Mouse (Mus musculus): ENCODE data around the gene Zfhx3.

The Zfhx3 gene

DNA sequence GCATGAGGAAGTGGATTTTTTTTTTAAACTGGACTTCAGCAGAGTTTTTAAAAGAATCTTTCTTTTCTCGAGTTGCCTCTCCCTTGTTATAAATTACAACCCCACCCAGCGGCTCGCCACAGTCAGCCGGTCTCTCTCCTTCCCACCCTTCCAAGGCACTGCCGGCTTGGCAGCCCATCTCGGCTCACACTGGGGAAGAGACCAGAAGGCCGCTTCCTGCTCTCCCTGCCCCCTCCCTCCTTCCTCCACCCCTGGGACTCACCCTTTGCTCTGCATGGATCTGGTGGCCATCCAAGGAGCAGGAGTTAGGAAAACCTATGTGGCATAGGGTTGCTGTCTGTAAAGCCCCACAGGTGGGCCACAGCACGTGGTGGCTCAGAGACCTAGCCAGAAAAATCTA, 705.1 kb downstream of the Zfhx3 start:
- in situ Hi-C loops (cut with MseI, MboI), result no loop called here

DNA sequence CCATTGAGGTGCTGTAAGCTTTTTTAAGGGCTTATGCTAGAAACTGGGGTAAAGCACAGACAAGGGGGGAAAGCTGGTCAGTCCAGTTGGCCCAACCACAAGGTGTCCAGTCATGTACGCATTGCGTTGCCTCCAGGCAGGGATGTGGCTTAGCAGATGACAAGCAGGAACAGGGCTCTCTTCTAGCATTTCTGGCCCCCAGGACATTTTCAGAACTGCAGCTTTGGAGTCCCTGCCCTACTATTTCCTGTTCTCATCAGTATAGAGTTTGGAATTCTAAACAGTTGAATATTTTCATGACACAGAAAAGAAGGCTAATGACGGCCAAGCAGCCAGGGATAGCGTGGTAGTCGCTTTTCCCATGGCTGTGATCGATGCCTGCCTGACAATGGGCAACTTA, 706.5 kb downstream of the Zfhx3 start:
- in situ Hi-C loops (cut with MseI, MboI), result no loop called here

DNA sequence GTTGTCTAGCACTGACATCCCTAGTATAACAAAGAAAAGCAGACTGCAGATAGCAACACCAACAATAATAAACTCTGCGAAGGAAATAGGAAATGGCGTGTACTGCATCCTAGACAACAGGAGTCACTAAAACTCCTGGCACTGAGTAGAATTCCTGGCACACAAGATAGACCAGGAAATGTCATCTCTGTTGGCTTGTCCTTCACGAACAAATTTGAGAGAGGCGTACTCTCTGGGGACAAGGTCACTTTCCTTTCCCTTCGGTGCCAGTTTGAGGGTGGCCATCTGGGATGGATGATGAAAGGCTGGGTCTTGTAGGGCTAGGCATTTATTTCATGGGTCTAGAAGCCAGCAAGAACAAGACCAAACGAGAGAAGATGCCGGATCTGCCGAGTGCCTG, 708.4 kb downstream of the Zfhx3 start:
- in situ Hi-C loops (cut with MseI, MboI), result no loop called here

DNA sequence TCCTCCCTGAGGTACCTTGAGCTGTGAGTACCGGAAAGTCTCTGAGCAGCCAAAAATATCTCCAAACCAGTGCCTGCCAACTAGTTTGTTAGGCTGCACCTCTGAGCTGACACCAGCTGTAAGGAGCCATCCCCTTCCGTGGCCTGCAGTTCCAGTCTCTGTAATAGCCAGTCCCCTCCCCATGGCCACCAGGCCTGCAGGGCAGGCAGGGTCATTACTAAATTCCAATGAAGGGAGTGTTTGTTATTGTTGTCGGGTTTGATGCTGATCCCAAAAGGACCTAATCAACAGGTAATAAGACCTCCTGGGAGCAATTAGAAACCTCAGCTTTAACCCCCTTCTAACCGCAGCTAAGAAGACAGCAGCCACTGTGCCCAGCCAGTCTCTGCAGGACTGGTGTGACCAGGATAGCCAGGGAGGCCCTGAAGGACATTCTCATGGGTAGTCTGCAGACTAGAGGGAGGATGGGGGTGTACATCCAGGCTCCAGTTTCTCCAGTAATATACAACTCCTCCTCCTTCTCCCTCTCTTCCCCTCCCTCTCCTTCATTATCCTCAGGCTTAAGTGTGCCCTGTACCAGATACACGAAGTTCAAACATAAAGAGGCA, 719.1 kb downstream of the Zfhx3 start:
- in situ Hi-C loops (cut with MseI, MboI), result no loop called here

DNA sequence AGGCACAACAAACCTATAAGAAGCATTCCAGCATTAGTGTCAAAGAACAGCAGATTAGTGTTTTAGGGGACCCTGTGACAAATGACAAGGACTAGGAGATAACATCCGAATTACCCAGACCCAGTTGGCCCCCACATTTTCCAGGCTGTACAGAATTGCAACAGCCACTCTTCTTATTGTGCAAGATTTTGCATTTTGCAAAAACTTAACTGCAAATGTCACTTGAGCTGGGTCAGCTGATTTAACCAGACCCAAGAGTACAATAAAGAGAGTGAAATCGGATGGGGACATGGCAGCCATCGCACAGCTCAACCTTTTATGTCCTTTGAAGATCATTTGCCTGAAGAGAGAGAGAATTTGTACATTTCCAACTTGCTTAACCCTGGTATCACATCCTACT, 720.3 kb downstream of the Zfhx3 start:
- in situ Hi-C loops (cut with MseI, MboI), result no loop called here

DNA sequence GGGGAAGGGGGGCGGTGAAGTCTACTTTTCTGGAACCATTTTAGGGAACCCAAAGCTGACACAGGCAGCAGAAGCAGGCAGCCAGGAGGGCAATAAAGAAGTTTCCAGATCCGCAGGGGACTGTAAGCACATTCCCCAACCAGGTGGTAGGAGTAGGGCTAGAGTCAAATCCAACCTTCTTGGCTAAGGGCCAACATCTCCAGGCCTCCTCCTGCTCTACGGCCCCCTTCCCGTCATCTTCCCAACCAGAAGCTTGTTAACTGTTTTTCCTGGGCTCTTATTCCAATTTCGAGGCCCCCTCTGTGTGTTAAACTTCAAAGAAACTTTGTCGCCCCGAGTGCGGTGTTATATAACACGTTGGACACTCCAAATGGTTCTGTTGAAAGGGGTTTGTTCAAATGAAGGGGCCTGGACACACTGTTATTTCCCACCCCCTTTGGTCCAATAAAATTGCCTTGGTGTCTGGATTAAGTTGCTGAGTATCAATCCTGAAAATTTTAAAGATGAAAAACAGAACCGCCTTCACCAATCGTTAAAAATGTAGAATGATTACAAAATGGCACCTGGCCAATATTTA, 729.6 kb downstream of the Zfhx3 start:
- in situ Hi-C loops (cut with MseI, MboI), result no loop called here

DNA sequence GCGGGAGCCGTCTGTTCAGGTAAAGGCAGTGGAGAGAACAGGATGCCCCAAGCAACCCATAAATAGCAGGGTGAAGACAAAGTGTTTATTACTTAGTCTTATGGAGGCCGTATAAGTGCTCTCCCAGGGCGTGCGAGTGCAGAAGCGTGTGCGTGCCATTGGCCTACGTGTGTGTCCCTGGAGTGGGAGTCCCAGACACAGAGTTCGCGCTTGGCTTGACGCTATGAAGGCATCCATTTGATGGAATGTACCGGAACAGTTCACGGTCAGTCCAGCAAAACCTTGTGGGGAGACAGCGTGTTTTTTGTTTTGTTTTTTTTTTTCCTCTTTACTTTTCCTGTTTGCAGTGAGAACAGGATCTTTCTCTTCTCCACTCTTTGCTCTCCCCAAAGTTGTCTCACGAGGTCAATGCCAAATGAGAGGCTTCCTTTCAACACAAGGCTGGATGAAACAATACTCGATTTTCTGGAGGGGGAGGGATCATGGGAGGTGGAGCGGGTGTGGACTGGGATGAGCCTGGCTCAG, 732.6 kb downstream of the Zfhx3 start:
- in situ Hi-C loops (cut with MseI, MboI), result no loop called here

DNA sequence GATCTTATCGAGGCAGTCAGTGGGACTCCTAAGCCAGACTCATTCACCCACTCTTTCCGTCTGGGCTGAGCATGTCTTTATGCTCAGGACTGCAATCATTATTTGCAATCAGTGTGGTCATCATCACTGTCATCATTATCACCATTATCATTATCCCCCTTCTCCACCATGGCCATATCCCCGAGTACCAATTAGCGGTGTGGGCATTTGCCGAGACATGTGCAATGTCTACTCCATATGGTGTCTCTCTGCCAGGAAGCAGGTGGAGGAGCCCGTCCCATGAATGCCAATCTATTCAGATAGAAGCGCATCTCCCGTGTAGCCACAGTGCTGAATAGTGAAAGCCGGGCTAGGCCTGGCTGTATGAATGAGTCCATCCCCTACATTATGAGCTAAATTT, 747.2 kb downstream of the Zfhx3 start:
- in situ Hi-C loops (cut with MseI, MboI), result no loop called here

DNA sequence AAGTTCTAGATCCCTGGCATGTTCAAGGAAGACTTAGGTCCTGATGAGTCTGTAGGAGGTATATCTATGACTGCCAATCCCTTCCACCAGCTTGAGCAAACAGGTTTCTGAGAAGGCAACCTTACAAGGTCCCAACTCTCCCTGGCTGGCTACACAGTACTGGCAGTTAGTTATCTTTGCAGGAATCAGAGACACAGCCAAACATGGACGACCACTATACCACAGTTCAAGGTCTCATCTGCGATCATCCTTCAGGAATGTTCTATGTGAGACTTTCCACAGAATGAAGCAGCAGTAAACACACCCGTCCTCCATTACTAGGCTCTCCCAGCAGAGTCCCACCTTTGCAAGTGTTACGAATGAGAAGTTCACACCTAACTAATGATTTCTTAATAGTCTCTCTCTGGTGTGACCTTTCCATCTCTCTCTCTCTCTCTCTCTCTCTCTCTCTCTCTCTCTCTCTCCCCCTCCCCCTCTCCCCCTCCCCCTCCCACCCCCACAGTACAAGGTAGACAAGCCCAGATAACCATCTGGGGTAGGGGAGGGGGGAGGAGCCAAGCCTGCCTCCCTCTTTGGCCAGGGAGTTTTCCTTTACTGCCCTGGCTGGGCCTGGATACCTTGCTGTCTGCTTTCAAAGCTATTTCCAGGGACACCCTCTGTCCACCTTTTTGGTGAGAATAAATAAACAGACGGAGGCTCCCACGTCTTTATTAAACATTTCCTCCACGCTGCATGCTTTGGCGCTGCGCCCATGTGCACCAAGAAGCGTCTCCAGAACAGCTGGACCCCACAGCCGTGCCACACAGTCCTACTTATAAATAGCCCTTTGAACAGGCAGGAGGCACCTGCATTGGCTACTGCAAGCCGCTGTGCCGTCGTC, 748.4 kb downstream of the Zfhx3 start:
- in situ Hi-C loops (cut with MseI, MboI), result no loop called here

DNA sequence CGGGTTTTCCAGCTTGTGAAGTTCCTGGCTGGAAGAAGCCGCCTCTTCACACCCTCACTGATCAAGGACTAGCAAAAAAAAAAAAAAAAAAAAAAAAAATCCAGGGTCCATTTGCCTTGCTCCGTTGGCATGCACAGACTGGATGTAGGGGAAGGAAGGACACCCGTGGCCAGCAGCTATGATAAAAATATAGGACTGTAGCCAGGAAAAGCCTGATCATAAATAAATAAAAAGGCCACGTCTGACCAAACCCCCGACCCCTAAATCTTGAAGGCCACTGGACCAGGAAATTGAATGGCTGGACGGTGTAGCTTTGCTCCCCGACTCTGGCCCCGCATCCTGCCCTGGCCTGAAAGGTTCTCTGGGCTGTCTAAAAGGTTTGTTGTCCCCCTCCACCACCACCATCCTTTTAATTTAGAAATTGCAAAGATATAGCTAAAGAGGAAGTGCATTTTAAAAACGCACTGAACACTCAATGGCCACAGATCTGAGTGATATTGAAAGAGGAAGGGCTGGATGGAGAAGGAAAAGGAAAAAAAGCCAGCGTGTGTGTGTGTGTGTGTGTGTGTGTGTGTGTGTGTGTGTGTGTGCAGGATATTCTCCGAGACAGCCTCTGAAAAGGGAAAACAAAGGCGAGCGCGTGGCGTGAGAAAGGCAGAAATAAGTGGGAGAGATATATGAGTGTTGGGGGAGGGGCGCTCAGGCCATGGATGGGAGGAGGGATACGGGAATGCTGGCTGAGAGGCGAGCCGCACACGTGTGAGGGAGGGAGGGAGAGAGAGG, 749.2 kb downstream of the Zfhx3 start:
- in situ Hi-C loops (cut with MseI, MboI), result no loop called here

DNA sequence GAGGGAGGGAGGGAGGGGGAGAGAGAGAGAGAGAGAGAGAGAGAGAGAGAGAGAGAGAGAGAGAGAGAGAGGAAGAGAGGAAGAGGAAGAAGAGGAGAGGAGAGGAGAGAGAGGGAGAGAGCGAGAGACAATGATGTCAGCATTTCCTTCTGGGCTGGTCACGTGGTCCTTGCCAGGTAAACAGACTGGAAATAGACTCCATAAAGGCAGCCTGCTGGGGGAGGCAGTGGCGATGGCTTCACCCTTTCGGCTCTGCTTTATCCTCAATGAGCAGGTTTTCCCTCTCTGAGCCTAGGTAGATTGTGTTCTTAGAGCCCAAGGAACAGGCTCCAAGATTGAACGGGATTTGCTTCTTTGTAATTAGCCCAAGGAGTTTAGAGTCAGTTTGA, 749.8 kb downstream of the Zfhx3 start:
- in situ Hi-C loops (cut with MseI, MboI), result no loop called here

DNA sequence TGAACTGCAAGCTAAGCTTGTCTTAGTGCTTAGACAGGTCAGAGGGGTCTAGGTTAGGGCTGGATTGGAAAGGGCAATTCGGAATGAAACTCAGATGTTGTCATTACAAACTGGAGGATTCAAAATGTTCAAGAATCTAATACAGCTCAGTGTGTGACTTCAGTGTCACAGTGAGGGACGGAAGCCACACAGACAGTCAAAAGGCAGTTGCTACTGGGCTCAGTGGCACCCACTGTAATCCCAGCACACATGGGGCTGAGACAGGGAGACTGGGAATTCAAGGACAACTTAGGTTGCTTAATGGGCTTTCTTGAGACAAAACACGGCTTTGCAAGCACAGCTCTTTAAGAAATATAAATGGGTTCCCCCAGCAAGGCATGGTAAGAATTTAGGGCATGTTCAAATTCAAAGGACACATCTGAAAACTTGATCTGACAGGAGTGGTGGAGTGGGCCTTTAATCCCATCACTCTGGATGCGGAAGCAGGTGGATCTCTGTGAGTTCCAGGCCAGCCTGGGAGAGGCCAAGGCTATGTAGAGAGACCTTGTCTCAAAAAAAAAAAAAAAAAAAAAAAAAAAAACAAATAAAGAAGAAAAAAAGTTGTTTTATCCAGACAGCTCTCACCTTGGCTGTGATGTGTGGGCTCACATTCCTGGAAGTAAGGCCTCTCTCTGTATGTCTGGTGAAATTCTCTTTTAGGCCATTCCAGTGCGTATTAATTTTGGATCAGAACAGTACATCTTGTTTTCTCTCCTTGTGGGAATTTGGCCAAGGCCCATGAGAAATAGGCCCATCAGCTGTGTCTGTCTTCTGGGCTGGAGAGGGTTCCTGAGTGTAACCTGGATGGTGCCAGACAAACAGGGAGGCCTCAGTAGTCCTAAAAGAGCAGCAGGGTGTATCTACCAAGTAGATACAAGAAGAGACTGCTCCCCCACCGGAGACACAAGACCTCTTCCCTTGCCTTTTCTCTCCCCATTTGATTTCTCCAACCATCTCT, 750.5 kb downstream of the Zfhx3 start:
- in situ Hi-C loops (cut with MseI, MboI), result no loop called here

DNA sequence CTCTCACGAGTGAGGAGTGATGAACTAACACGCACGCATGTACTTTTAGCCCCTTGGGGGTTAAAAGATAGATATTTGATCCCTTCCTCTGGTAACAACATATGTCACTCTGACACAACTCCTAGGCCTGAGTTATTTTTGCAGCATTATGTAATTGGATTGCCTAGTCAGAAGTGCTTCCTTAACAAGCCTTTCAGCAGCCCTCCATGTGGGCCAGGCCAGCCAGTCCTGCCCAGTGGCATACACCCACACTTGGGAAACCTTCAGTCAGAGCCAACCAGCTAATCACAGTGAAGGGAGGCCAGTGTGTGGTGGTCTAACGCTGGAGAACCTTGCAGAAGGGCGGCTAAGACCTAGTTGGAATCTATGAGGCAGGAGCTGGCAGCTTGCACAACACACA, 751.4 kb downstream of the Zfhx3 start:
- in situ Hi-C loops (cut with MseI, MboI), result no loop called here

DNA sequence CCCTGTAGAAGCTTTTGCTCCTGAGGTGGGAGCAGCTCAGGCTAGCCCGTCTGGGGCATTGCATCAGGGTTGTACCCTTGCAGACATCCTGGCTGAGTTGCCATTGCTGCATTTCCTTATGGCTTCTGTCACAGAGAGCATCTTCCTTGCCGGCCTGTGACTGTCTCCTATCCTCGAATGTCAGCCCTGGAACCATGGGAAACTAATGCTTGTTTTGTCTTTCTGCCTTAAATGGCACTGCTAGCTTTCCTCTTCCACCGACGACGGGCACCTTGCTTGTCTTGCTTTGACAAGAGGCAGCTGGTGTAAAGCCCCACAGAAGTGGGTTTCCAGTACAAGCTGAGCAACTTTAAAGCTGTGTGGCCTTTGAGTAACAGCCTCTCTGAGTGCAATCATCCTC, 752.1 kb downstream of the Zfhx3 start:
- in situ Hi-C loops (cut with MseI, MboI), result no loop called here

DNA sequence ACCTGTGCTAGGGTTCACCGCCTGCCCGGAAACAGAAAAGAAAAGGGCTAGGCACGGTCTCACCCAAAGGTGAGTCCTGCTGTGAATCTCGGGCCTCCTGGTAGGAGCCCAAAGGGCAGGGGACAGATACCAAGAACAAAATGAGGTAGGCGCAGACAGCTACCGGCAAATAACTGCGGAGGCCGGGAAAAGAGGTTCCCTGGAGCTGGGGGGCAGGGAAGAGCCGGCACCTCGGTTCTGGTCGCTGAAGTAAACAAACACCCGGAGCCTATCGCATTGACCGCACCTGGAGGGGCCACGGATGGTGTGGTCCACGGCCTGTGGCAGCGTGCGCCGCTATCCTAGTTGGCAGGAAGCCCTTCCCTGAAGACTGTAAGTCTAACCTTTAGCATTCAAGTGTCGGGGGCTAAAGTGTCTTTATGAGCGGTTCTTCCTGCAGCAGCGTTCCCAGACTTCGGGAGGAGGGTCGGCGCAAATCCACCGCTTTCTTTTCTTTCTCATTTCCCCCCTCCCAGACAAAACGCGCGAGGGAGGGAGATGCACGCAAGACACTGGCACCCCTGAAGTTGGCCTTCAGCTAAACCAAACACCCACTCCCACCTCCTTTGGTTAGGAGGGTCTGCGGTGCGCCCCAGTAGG, 752.9 kb downstream of the Zfhx3 start:
- in situ Hi-C loops (cut with MseI, MboI), result no loop called here

DNA sequence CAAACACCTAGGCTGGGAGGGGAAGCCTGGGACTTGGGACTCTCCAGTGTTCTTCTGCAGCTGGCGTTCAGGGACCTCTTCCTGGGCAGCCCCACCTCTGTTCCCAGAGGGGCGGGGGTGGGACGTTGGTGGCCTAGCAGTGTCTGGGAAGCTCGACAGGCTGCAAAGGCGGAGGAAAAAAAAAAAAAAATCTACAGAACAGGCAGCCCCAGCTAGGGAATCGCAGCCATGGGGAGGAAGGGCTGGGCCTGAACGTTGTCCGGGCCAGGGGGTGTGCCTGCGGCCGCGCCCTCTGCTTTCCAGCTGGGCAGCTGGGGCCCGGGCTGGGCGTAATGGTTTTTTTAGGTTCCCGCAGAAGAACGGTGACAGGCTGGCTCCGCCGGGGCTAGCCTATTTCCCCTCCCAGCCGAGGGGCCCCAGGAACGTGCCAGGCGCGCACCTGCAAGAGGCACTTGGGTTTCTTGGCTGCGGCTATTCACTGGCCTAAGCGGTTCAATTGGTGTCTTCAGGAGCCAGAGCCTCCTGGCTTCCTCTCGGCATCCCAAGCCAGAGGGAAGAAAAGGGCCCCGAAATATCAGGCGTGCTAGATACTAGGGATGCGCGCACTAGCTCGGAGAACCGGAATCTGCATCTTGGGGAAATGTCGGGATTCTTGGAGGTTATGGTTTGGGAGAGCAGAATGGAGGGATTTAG, 753.6 kb downstream of the Zfhx3 start:
- in situ Hi-C loops (cut with MseI, MboI), result no loop called here

DNA sequence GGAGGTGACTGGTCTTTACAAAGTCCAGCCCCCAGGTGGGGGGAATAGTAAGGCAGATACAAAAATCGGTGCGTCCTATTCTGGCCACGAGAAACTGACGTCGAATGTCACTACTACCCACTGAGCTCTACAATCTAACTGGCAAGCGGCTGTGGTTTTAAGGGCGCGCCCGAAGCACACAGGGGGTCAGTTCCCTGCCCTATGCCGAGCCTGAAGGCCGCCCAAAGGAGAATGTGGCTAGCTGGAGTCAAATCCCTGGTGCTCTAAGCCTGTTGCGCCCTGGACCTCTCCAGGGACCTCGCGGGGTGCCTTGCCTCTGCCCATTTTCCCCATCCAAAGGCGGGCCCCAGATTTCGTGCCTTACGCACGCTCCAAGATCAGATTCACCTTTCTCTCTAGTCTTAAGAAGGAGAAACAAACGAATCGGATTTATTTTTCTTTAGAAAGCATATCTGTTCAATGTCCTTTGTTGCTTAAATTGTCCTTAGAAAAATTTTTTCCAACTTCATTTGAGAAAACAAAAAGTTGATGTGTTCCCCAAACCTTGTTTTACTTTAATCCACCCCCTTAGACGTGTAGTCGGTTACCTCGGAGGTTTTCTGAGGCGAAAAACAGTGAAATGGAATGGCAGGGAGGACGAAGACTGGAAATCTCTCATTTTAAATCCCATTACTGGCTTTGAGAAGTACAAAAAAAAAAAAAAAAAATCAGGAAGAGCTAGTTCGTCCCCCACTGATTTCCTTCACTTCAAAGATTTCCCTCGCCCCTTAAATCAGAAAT, 754.4 kb downstream of the Zfhx3 start:
- in situ Hi-C loops (cut with MseI, MboI), result no loop called here

DNA sequence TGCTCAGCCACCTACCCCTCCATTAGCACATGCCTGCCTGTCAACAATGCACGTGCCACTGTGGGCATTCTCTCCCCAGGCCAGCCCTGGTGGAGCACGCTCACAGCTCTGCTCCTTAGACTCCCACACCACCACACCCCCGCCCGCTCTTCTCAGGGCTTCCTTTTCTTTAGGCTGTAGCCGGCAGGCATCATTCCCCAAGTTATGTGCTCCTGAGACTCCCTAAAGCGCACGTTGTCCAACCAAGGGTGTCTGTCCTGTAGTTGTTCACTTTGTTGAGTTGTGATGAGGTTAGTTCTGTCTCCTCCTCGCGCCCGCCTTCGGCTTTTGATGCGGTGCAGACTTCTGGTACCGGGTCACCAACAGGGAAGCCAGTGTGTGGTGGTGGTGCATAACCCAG, 755.1 kb downstream of the Zfhx3 start:
- in situ Hi-C loops (cut with MseI, MboI), result no loop called here

DNA sequence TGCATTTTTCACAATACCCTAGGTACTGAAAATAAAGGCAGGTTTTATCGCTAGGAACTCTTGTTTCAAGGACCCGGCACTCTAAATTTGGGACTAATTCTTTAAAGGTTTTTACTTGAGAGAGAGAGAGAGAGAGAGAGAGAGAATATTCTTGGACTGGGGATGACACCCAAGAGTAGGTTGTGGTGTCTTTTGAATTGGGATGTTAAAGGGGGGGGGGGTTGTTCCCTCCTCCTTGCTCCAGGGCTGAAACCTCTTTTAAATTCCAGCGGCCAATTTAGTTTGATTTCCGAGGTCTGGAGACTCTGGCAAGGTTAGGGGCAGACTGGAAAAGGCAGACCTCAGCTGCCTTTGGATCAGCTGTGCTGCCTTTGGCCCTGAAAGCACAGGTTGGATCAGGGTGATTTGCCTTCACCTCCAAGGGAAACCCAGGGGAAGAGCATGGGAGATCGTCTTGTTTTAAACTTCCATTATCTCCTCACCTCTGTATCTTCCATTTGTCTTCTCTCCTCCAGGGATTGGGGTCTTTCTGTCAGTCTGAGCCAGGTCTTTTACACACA, 755.7 kb downstream of the Zfhx3 start:
- in situ Hi-C loops (cut with MseI, MboI), result no loop called here

Measured in mouse trophoblast stem cell (cell line).